Mouse (Mus musculus) cerebellum, adult (tissue): ENCODE results near the gene Mchr1.

Source experiments
- ATAC-seq: cut with Nextera tagmentation; 2 replicates; pipeline ENCODE4 v1.9.2; 2017; ENCODE audit warnings: mild to moderate bottlenecking, moderate library complexity, mixed read lengths; ENCODE audit not compliant: insufficient number of reproducible peaks, low FRiP score, low TSS enrichment

Mchr1 gene

DNA sequence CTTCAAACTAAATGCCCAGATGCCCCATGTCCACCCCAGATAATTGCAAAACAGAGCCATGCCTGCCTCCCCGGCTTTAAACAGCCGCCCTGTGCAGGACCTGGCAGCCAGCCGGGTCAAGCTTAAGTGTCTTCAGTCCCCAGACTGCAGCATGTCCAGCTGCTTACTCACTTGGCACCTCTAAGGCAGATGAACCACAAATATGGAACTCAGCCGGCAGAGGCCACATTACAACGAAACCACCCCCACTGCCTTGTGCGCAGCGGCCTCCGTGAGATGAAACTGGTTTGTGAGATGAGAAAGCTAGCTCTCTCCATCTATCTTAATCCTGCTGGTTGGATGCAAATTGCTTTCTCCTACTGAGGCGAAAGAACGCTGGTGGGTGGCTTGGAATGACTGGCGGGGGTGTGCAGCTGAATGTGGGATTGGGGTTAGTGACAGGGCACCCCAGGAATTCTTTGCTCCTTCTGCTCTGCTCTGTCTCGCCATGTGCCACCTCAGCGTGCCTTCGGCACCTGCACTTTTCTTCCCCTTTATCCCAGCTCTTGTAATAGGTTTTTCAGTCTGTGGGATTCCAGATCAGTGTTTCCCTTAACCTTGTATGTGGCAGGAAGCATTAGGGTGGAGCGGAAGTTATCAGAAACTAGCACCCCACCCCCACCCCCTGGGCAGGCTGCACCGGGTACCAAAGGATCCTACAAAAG lies 29.2 kb downstream of the Mchr1 start:
- ATAC-seq: no peak

DNA sequence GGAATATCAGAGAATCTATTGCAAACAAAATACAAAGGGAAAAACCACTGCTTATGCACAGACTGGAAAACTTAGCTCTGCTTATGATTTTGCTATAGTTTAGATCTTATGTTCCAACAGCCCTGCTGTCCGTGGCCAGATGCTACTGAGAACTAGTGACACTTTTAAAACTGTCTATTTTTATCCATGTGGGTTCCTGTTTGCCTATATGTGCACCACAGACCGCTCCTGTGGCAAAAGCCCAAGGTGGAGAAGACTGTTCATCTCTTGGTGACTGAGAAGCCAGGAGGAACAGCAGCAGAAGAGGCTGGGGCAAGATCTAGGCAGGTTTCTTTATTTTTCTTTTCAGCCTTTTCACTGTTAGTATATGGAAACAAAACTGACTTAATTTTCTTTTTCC lies 32.1 kb downstream of the Mchr1 start:
- no peak for ATAC-seq

DNA sequence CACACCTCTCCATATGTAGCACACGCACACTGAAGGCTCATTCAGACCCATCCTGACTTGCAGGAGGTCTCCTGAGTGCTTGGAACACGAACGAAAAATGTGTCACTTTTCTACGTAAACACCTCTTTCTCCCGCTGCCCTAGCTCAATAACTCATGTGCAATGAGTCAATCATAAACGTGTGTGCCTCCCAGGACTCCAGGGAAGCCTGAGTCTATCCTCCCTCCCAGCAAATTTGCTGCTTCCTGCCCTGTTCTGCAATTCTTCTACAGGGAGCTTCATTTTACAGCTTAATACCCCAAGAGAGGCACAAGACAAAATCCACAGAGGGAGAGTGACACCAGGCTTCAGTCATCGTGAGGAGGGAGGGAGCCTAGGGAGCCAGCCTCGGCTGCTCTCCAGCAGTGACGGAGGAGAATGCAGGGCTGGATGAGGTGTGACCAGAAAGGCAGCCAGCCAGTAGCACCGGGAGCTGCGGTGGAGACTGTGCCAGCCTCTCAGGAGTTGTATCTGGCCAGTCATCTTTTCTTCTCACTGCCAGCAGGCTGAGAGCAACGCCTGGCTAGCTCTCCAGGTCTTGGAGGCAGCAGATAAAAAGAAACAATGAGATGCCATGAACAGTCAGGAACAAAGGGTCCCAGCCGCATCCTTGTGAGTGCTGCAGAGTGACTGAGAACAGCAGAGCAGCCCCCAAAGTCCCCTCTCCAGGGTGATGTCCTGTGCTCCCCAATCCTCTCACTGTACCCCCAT lies 37.2 kb downstream of the Mchr1 start:
- ATAC-seq: peak; percentile 89

GRCm38 (mm10) chr15:81273361-81273760 lies 38.1 kb downstream of the Mchr1 start:
- no peak for ATAC-seq

DNA sequence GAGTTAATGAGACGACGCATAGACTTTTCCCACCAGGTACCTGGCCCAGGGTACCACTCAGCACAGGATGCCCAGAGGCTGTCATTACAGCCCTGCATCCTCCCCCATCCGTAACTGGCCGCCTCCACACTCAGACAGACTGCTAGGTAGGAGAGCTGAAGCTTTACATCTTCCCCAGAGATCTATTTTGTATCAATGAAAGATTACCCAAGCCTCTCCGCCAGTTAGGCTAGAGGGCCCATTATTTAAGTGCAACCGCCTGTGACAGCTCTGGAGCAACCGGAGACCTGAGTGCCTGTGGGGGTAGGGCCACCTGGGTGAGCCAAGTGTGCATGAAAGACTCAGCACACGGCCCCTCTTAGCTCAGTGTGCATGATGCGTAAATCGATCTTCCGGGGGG lies 42.6 kb downstream of the Mchr1 start:
- ATAC-seq: no peak

- no peak for ATAC-seq
Measured at GRCm38 (mm10) chr15:81278699-81279098, 43.4 kb downstream of the Mchr1 start.

GRCm38 (mm10) chr15:81284121-81284734 lies 48.9 kb downstream of the Mchr1 start:
- no peak for ATAC-seq
